Mouse (Mus musculus) neural tube, embryonic 11.5 days (tissue): Measurements from ENCODE around the gene Palmd. TPM values are rescaled to one million over a fixed set of nuclear protein-coding genes. Genes with fewer than 3 reads are reported as not detected.
A peak's percentile ranks its signal among the peaks of the same experiment; 100 is the strongest.

Experiments
- ATAC-seq: fragments of 200-750 bp; cut with Nextera tagmentation; 2 replicates; pipeline ENCODE4 v1.8.0; 2017; ENCODE audit warnings: moderate number of reproducible peaks, mild to moderate bottlenecking, moderate TSS enrichment, moderate library complexity; ENCODE audit not compliant: insufficient read depth, low FRiP score, low TSS enrichment
- DNase-seq: peaks from one replicate; pipeline ENCODE4 v3.0.0-alpha.2; 2015; ENCODE audit warnings: low spot score
- H3K27ac ChIP-seq: fragments of 300-500 bp; sonication (generic); 2 replicates; pipeline ENCODE4 v1.5.1; 2014; ENCODE audit warnings: low read depth, mild to moderate bottlenecking, low read length
- H3K27me3 ChIP-seq: fragments of 300-500 bp; sonication (generic); 2 replicates; pipeline ENCODE4 v1.6.1; 2014; ENCODE audit warnings: mild to moderate bottlenecking, low read length, mixed read lengths; ENCODE audit not compliant: control insufficient read depth, insufficient read depth
- H3K36me3 ChIP-seq: fragments of 300-500 bp; sonication (generic); 2 replicates; pipeline ENCODE4 v1.6.1; 2014; ENCODE audit warnings: mild to moderate bottlenecking, low read length, moderate library complexity, mixed read lengths; ENCODE audit not compliant: control insufficient read depth, insufficient read depth
- H3K4me1 ChIP-seq: fragments of 300-500 bp; sonication (generic); 2 replicates; pipeline ENCODE4 v1.6.1; 2014; ENCODE audit warnings: low read length, mixed read lengths; ENCODE audit not compliant: control insufficient read depth, insufficient read depth
- H3K4me2 ChIP-seq: fragments of 300-500 bp; sonication (generic); 2 replicates; pipeline ENCODE4 v1.6.1; 2014; ENCODE audit warnings: low read depth, mild to moderate bottlenecking, moderate library complexity
- H3K4me3 ChIP-seq: fragments of 300-500 bp; sonication (generic); 2 replicates; pipeline ENCODE4 v1.5.1; 2014; ENCODE audit warnings: low read depth, low read length
- H3K9ac ChIP-seq: fragments of 300-500 bp; sonication (generic); 2 replicates; pipeline ENCODE4 v1.6.1; 2014; ENCODE audit warnings: mild to moderate bottlenecking, low read length
- H3K9me3 ChIP-seq: fragments of 300-500 bp; sonication (generic); 2 replicates; pipeline ENCODE4 v1.6.1; 2016; ENCODE audit warnings: low read length; ENCODE audit not compliant: control insufficient read depth
- WGBS: fragments of 180-500 bp; shearing (Covaris S2); extraction: QIAGEN DNeasy Blood & Tissue Kit; methylation state at CpG from one replicate; pipeline ENCODE4 v1.1.7; 2014; 5-methylcytosine and 5-hydroxymethylcytosine counted together
- polyA plus RNA-seq: library from polyadenylated mRNA; unstranded; fragments of >200 nt; fragmentation: Nextera tagmentation; extraction: Ambion mirVana; gene quantifications from 2 replicates; pipeline ENCODE4 v1.2.1, GENCODE M21; 2014

The Palmd gene
- polyA plus RNA-seq, 1 experiment from 2014 or later = 8.3 TPM

DNA sequence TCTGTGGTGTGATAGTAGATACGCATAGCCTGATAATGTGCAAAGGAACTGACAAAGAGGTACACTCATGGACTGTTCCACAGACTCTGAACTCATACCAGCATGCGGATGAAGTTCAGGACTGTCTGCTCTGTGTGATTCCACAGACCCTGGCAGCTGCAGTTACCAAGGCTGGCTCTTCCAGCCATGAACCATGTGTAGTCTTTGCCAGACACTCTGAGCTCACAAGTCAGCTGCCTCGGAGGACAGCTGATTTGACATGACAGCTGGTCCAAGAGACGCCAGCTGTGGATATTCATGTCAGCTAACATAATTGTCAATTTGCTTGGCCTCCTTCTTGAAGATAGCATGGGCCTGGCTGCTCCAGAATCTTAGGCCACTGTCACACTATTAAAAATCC, 39.8 kb downstream of the Palmd start:
- H3K9ac ChIP-seq = no peak overlapping the region
- no peaks in the 10 kb centered on the region for H3K36me3 ChIP-seq
- no peak for DNase-seq
- H3K27ac ChIP-seq = no peak overlapping the region
- H3K4me2 ChIP-seq = no peak overlapping the region
- no peaks in the 10 kb centered on the region for H3K27me3 ChIP-seq
- no peak overlapping the region for H3K4me3 ChIP-seq
- H3K4me1 ChIP-seq = no peaks in the 10 kb centered on the region
- ATAC-seq = no peak
- 88% methylated on average over 4 of the region's 4 CpGs for WGBS
- no peaks in the 10 kb centered on the region for H3K9me3 ChIP-seq

DNA sequence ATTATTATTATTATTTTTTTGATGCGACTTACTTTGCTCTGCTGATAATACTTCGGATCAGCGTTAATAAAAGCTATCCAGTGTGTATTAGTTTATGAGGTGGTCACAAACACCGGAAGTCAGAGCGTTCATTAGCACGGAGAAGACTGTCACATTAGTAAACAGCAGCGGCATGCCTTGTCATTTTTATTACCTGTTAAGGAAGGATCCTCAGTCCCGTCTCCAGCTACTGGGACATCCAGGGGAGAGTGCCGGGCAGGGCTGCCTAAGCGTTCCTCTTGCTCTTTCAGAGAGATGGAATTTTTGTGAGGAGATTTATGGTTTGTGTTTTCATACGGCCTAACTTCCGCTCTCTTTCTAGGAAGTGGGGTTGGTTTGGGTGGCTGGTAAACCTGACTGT, 45.7 kb downstream of the Palmd start:
- Histone ChIP-seq H3K9me3 (no peaks in the 10 kb centered on the region), H3K27ac (no peak overlapping the region), H3K4me1 (no peaks in the 10 kb centered on the region), H3K4me2 (no peak overlapping the region), H3K36me3 (no peaks in the 10 kb centered on the region), H3K4me3 (no peak overlapping the region), H3K9ac (no peak overlapping the region), H3K27me3 (no peaks in the 10 kb centered on the region)
- ATAC-seq (no peak), DNase-seq (no peak)
- WGBS = 75% methylated on average over 12 of the region's 12 CpGs

DNA sequence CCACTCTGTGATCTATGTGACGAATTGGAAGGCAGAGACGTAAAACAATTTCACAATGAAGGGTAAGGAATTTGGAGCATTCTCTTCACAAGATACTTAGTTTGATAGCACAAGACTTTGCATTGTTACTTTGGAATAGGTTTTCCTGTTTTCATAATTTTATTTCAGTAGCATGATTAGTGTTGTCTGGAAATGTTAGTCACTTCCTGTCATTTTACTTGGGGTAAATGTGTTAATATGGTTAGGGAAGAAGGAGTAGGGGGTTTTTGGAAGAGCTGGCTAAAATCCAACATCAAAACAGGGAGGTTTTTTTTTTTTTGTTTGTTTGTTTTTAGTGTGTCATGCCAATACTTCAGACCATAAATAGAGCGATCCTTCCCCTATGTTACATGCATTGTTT, 47.3 kb downstream of the Palmd start:
- H3K4me2 ChIP-seq = no peak overlapping the region
- 80% methylated on average over 3 of the region's 3 CpGs for WGBS

DNA sequence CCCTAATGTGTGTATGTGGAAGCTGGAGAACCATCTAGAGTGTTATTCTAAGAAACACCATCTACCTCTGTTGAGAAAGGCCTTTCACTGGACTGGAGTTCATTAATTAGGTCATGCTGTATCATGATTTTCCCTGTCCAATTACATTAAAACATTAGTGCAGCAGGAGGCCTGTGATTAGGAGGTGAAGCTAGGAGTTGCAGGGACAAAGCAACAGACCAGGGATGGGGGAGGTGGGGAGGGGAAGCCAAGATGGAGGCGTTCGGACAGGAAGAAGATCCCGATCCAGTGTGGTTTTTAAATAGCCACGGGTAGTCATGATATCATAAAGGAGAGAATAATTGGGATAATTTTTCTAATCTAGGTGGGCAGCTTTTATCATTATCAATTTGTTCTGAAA, 51.8 kb downstream of the Palmd start:
- Histone ChIP-seq H3K27ac (no peak overlapping the region), H3K9me3 (no peaks in the 10 kb centered on the region), H3K36me3 (no peaks in the 10 kb centered on the region), H3K27me3 (no peaks in the 10 kb centered on the region), H3K4me2 (no peak overlapping the region), H3K4me1 (no peaks in the 10 kb centered on the region), H3K4me3 (no peak overlapping the region), H3K9ac (no peak overlapping the region)
- DNase-seq (no peak), ATAC-seq (no peak)
- WGBS = 95% methylated on average over 4 of the region's 4 CpGs

More for the DNA sequence above, 47.3 kb downstream of the Palmd start:
- ATAC-seq = no peak
- no peak for DNase-seq
- Histone ChIP-seq H3K36me3 (no peaks in the 10 kb centered on the region), H3K9ac (no peak overlapping the region), H3K9me3 (no peaks in the 10 kb centered on the region), H3K4me1 (no peaks in the 10 kb centered on the region), H3K4me3 (no peak overlapping the region), H3K27me3 (no peaks in the 10 kb centered on the region), H3K27ac (no peak overlapping the region)

DNA sequence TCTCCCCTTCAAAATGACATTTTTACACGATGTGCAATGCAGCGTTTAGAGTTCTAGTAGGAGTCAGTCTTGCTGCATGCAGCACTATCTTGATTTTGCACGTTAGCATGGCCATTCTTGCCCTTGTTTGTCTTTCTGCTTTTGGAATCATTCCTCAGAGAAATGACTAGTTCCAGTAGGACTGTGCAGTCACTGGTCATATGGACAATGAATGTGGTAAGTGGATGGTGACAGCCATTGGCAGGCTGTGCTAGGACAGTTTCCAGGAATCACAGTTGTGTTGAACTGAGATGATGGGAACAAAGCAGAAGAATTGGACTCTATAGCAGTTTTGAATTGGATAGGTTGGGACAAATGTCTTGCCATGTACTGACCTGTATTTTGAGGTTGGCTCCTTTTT, 53.9 kb downstream of the Palmd start:
- DNase-seq (no peak), ATAC-seq (no peak)
- H3K36me3 ChIP-seq = no peaks in the 10 kb centered on the region
- H3K4me3 ChIP-seq = no peak overlapping the region
- H3K4me1 ChIP-seq = no peaks in the 10 kb centered on the region
- no peak overlapping the region for H3K4me2 ChIP-seq
- H3K27ac ChIP-seq = no peak overlapping the region
- no peaks in the 10 kb centered on the region for H3K9me3 ChIP-seq
- H3K27me3 ChIP-seq = no peaks in the 10 kb centered on the region
- 90% methylated on average over 3 of the region's 3 CpGs for WGBS
- no peak overlapping the region for H3K9ac ChIP-seq

DNA sequence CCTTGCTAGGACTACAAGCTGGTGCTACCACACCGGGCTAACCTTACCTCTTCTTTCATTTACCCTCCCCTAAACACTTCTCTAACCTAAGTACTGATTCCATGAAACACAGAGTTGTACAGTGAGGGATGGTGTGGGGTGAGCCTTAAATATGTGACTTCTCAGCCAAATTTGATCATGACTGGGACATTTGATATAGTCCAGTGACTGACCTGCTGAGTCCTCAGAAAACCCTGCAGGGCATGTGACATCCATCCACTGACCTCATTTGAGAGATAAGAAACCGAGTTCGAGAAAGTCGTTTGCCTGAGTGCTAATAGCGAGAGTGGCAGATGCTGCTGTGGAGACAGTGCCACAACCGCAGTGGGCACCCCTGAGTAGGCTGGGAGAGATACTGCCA, 54.4 kb downstream of the Palmd start:
- Histone ChIP-seq H3K4me1 (no peaks in the 10 kb centered on the region), H3K4me2 (no peak overlapping the region), H3K4me3 (no peak overlapping the region), H3K9me3 (no peaks in the 10 kb centered on the region), H3K36me3 (no peaks in the 10 kb centered on the region), H3K27me3 (no peaks in the 10 kb centered on the region), H3K9ac (no peak overlapping the region), H3K27ac (no peak overlapping the region)
- 94% methylated on average over 6 of the region's 6 CpGs for WGBS
- DNase-seq = no peak
- ATAC-seq = no peak

DNA sequence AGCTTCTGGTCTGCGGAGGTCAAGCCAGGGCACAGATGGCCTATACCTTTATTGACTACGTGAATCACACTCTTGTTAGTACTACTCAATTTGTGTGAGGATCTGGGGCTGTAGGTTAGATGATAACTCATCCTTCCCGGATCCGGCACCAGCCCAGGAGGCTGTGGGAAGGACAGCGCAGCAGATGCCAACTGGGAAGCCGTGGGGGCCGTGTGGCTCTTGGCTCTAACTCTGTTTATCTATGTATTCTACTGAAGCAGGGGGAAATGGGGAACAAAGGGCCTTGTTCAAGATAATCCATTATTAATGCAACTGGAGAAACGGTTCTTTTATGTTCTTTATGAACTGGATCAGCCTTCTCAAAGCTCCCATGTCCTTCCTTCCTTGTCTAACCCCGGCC, 62.2 kb downstream of the Palmd start:
- 72% methylated on average over 9 of the region's 9 CpGs for WGBS
- no peak overlapping the region for H3K4me2 ChIP-seq
- DNase-seq (no peak), ATAC-seq (no peak)
- H3K36me3 ChIP-seq = no peaks in the 10 kb centered on the region
- no peaks in the 10 kb centered on the region for H3K27me3 ChIP-seq
- H3K4me1 ChIP-seq = no peaks in the 10 kb centered on the region
- no peak overlapping the region for H3K4me3 ChIP-seq
- H3K9ac ChIP-seq = no peak overlapping the region
- no peaks in the 10 kb centered on the region for H3K9me3 ChIP-seq
- H3K27ac ChIP-seq = no peak overlapping the region

DNA sequence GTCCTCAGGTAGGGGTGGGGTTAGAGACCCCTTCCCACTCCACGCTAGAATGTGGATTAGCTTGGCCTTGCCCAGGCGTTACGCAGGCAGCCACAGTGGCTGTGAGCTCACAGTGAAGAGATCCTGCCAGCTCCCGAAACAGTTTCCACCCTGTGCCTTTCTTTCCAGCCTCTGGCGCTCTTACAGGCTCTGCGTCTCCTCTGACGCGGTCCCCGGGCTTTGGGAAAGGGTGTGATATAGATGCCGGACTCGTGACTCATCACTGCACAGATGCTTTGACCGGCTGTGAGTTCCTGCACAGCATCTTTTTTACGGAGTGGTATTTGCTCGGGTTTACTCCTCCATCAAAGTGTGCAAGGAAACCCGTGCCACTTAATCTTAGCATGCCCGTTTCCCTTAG, 62.9 kb downstream of the Palmd start:
- Histone ChIP-seq H3K27me3 (no peaks in the 10 kb centered on the region), H3K9me3 (no peaks in the 10 kb centered on the region), H3K4me3 (no peak overlapping the region), H3K36me3 (no peaks in the 10 kb centered on the region), H3K27ac (no peak overlapping the region), H3K4me1 (no peaks in the 10 kb centered on the region), H3K4me2 (no peak overlapping the region), H3K9ac (no peak overlapping the region)
- DNase-seq = no peak
- no peak for ATAC-seq
- WGBS = 89% methylated on average over 16 of the region's 16 CpGs

DNA sequence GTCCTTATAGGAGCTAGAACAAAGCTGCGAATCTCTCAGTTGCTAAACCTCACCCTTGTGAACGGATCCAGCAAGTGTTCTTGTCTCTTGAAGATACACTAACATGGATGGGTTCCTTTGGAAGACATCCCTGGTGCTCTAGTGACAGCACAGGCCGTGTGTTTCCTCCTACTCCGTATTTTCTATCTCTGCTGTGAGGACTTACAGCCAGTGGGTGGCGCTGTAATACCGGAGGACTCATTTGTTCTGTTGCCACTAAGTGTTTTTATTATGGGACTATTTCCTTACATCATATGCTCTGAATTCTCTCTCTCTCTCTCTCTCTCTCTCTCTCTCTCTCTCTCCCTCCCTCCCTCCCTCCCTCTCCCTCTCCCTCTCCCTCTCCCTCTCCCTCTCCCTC, 64.6 kb downstream of the Palmd start:
- Histone ChIP-seq H3K9me3 (no peaks in the 10 kb centered on the region), H3K4me1 (no peaks in the 10 kb centered on the region), H3K4me3 (no peak overlapping the region), H3K4me2 (no peak overlapping the region), H3K9ac (no peak overlapping the region), H3K27me3 (no peaks in the 10 kb centered on the region), H3K27ac (no peak overlapping the region), H3K36me3 (no peaks in the 10 kb centered on the region)
- WGBS = 22% methylated on average over 6 of the region's 6 CpGs
- ATAC-seq = peak; percentile 27; the same call in 1 of the 2 replicates
- DNase-seq = peak; percentile 71
